ENCODE assay signal across 20 mouse cellular contexts in the genomic region with DNA sequence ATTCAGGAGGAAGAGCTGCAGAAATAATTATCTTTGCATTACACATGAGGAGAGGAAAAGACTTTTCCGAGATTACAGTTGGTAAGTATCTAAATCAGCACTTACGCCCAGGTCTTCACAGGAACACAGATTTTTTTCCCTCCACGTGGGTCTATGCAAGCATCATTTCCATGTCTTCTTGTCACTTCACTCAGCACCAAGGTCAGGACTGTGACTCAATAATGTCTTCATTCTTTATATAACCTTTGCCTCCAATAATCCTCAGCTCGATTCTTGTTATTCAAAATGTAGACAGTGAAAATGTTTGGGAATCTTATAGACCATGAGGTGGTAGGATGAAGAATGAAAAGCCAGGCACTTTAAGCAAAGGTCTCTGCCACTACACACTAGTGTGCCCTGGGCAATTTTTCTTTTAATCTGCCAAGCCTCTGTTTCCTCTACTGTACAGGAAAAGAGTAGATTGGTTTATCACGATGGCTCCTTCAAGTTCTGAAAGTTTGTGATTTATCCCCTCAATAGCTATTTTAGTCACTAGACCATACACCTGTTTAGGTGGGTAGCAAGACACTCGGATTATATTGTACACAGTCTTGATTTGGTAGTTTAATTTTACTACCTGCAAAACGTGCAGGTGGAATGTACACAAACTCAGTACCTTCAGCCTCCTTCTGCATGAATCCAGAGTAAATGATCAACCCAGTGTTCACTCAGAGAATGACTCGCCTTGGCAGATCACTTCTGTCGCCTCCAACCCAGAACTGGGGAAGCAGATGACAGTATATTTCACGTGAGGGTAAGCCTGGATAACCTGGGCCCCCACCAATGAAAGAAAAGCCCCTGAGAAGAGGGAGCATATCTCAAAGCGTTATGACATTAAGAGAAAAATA.
DNase-seq lines count a peak whose midpoint lies in the region; ATAC-seq and TF ChIP-seq lines count a peak whose summit lies in the region.
"Had no signal": no experiment of that assay in that cellular context is flagged by ENCODE, and none has a peak within 500 bp of the region (broad histone marks: within the 10 kb centered on the region; RNA-seq: fewer than 3 reads in every experiment).

No protein-coding gene starts in this region.

- POLR2A ChIA-PET in Patski (lab: Charles Lee), result no interaction called here

- peak overlapping the region; percentile 46 for H3K27ac ChIP-seq in kidney, embryonic 16.5 days (ENCODE audit: low read length)
- no peak overlapping the region for H3K27ac ChIP-seq in intestine, embryonic 14.5 days (ENCODE audit: low read depth)
- H3K27ac ChIP-seq: embryonic facial prominence, embryonic 12.5 days; forebrain, embryonic 15.5 days; heart, embryonic 10.5 days; hindbrain, embryonic 12.5 days had no signal

- DNase-seq in kidney, postnatal 4 days, result no peak
- DNase-seq in Patski (ENCODE audit: low read depth, low spot score), result no peak
- no peak for DNase-seq in intestine, embryonic 14.5 days (ENCODE audit: low spot score)
- peak; percentile 12 for DNase-seq in kidney, postnatal 14 days
- no peak for DNase-seq in c-Kit-positive CD71-positive TER-119-positive erythroid progenitor cells, embryonic 14.5 days (ENCODE audit: low spot score)
- DNase-seq in left cerebral cortex, postnatal 25 days (ENCODE audit: low spot score in 2 of 2), result no peak
- DNase-seq: adrenal gland, adult 8-10 months; adrenal gland, postnatal 36 days; cerebellum, adult 11 months; cerebellum, adult 9-10 months; cerebellum, postnatal 25 days; gastrocnemius, postnatal 10 days; heart, adult 18-20 months; heart, postnatal 10 days; heart, postnatal 4 days had no signal

- H3K4me1 ChIP-seq in kidney, embryonic 16.5 days (ENCODE audit: insufficient read depth, low read length), result peaks cover 9% of the 10 kb centered on the region; the same call in 1 of the 2 replicates
- 0 out of 2 replicates have a peak, but pooled peaks cover 4% of the 10 kb centered on the region for H3K4me1 ChIP-seq in intestine, embryonic 14.5 days (replicated peaks; ENCODE audit: control insufficient read depth, insufficient read depth, low read length)

- intact Hi-C loops in left cerebral cortex, postnatal 25 days (cut with DNase I), result no loop called here

- CTCF ChIA-PET in Patski (lab: Charles Lee), result interaction anchor here (0.9 kb wide), 1 partner anchor 28 kb away, joined by 3 read pairs; no protein-coding TSS in a partner anchor

- WGBS in kidney, embryonic 16.5 days, result 67% methylated on average over 11 of the region's 11 CpGs
- WGBS in intestine, embryonic 14.5 days, result 65% methylated on average over 11 of the region's 11 CpGs

- no peaks in the 10 kb centered on the region for H3K36me3 ChIP-seq in kidney, embryonic 16.5 days (ENCODE audit: insufficient read depth, low read length)
- no peaks in the 10 kb centered on the region for H3K36me3 ChIP-seq in intestine, embryonic 14.5 days (ENCODE audit: control insufficient read depth, insufficient read depth, low read length)
- H3K36me3 ChIP-seq: embryonic facial prominence, embryonic 12.5 days; forebrain, embryonic 15.5 days; heart, embryonic 10.5 days; hindbrain, embryonic 12.5 days had no signal

- no peaks in the 10 kb centered on the region for H3K9me3 ChIP-seq in kidney, embryonic 16.5 days (ENCODE audit: low read length)
- H3K9me3 ChIP-seq in intestine, embryonic 14.5 days (ENCODE audit: control insufficient read depth, low read length), result no peaks in the 10 kb centered on the region
- H3K9me3 ChIP-seq: embryonic facial prominence, embryonic 12.5 days; forebrain, embryonic 15.5 days; heart, embryonic 10.5 days; hindbrain, embryonic 12.5 days had no signal

- TF ChIP-seq CTCF in Patski (IDR thresholded peaks at IDR 0.05), result no peak

- H3K4me3 ChIP-seq in kidney, embryonic 16.5 days (ENCODE audit: low read length), result no peak overlapping the region
- no peak overlapping the region for H3K4me3 ChIP-seq in intestine, embryonic 14.5 days (ENCODE audit: low read depth, low read length)
- H3K4me3 ChIP-seq: embryonic facial prominence, embryonic 12.5 days; forebrain, embryonic 15.5 days; heart, embryonic 10.5 days; hindbrain, embryonic 12.5 days had no signal

- no peak overlapping the region for H3K4me2 ChIP-seq in kidney, embryonic 16.5 days (replicated peaks; ENCODE audit: low read depth, low read length)
- H3K4me2 ChIP-seq in intestine, embryonic 14.5 days (ENCODE audit: low read length), result no peak overlapping the region
- H3K4me2 ChIP-seq: embryonic facial prominence, embryonic 12.5 days; forebrain, embryonic 15.5 days; hindbrain, embryonic 12.5 days had no signal

- in situ Hi-C loops in Patski (cut with MboI; ENCODE audit: low pct_unique_long_range_greater_than_20kb), result no loop called here

- H3K27me3 ChIP-seq in kidney, embryonic 16.5 days (ENCODE audit: insufficient read depth, low read length), result no peaks in the 10 kb centered on the region
- H3K27me3 ChIP-seq in Patski, result no peaks in the 10 kb centered on the region
- H3K27me3 ChIP-seq in intestine, embryonic 14.5 days (replicated peaks; ENCODE audit: control insufficient read depth, insufficient read depth, low read length), result no peaks in the 10 kb centered on the region
- H3K27me3 ChIP-seq: embryonic facial prominence, embryonic 12.5 days; forebrain, embryonic 15.5 days; hindbrain, embryonic 12.5 days had no signal

- ATAC-seq in kidney, embryonic 16.5 days (ENCODE audit: low FRiP score, low TSS enrichment), result peak; percentile 62
- peak; percentile 44 for ATAC-seq in Patski
- peak; percentile 72 for ATAC-seq in intestine, embryonic 14.5 days (replicated peaks; ENCODE audit: low FRiP score, low TSS enrichment, low read depth)
- ATAC-seq: forebrain, embryonic 15.5 days had no signal

- H3K9ac ChIP-seq in kidney, embryonic 16.5 days (replicated peaks; ENCODE audit: low read length), result no peak overlapping the region
- H3K9ac ChIP-seq in intestine, embryonic 14.5 days (ENCODE audit: low read length), result no peak overlapping the region
- H3K9ac ChIP-seq: embryonic facial prominence, embryonic 12.5 days; forebrain, embryonic 15.5 days; hindbrain, embryonic 12.5 days had no signal
